Mouse (Mus musculus): ENCODE results near the gene Cwf19l2.
A peak's percentile ranks its signal among the peaks of the same experiment; 100 is the strongest.
"Not testable (repeated sequence)": the region's sequence is repeated elsewhere in the genome, so short reads cannot be mapped to it uniquely, and the experiment has no call there.

The Cwf19l2 gene

GRCm38 (mm10) chr9:3403251-3404208 lies at the start of gene Cwf19l2:
Cwf19l2 (plus strand) TSS chr9:3403592.
- peak; percentile 94 for DNase-seq (ENCODE audit: low spot score)

DNA sequence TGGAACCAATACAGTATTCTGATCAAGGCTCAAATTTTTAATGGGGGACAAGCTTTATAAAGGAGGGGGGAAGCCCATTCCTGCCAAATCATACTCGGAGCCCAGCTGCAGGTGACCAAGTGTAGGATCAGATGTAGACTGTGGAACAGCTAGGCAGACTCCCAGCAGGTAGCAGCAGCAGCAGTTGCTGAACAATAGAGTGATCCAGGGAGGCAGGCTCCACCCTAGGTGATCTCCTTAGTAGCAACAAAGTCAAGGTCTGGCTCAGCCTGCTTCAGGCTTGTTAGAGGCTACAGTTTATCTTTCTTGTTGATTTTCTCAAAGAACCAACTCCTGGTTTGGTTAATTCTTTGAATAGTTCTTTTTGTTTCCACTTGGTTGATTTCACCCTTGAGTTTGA lies 27.1 kb upstream of the Cwf19l2 start:
- not testable (repeated sequence) for DNase-seq (ENCODE audit: low spot score)

DNA sequence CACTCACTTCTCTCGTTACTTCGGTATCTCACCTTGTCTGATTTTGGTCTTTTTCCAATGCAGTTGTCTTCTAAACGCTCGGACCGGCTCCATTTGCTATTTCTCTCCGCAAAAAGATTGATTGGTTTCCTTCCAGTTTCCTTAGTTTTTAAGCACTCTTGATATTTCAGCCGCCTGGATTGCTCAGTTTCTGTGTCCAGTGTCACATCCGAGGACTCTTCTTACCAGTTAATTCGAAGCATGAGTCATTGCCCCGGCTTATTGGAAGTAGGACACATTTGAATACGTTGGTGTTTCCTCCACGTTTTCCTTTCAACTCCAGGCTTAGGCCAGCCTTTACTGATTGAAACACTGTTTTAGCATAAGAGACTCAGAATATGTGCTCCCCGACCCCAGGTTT lies 980 bp downstream of the Cwf19l2 start:
- DNase-seq (ENCODE audit: low spot score): peak; percentile 48

DNA sequence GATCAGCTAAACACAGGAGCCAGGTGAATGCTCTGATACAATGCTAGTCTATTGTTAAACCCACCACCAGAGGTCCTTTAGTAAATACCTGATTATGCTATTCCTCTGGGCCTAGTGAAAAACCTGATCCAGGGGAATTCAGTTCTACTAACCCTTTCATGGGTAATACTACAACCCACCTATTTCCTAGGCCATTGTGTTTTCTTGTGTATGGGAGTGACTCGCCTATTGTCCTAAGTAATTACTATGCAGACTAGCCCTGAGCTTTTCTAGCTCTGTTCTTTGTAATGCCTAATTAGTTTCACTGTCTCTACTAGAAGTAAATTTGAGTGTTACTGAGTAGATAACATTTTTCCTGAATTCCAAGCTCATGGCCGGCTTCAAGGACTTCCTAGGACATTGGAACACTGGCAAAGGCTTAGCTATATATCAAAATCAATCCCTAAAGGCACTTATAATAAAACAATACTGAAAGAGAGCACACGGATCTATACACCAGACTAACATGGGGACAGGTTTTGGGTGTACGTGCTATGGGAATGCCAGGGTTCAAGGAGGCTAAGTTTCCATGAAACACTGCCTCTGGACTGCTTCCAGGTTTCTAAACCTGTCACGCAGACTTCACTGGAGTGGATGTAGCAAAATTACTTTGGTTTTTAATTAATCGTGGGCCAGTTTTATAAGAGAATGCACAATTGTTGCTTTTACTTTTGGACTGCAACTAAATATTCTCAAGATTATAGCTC lies 36.3 kb downstream of the Cwf19l2 start:
- DNase-seq (ENCODE audit: low spot score): not testable (repeated sequence)

DNA sequence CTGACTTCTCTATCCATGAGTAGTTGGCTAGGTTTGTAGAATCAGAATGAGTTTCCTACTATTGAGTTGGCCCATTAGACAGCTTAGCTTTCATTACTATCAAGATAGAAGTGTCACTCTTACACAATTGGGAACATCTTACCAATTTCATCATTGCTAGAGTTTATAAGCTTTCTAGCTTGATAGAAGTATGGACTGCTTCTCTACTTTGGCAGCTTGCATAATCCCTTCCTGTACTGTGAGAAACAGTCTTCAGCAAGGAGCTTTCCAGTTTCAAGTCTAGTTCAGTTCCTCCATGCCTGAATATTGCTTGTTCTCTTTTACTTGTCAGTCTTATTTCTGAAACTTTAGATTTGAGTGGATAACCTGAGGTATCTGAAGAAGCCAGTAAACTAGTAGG lies 68.5 kb downstream of the Cwf19l2 start:
- DNase-seq (ENCODE audit: low spot score): no peak

GRCm38 (mm10) chr9:3518645-3519044 lies 115.3 kb downstream of the Cwf19l2 start:
- peak; percentile 13 for DNase-seq (ENCODE audit: low spot score)

DNA sequence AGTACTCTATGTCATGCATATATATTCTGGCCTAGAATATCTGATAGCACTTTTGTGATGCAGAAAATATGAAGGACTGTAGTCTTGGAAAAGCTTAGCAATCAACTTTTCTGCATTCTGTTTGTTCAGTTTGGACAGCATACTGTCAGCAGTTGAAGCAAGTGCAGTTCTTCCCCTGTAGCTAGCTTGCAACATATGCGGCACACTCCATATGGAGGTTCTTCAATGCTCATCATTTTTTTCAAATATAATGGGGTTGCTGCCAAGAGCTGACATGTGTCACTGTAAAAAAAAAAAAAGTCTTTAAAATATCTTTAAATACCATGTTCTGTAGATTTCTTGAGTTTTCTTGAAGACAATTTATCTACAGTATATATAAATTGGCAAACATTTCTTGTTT lies 115.8 kb downstream of the Cwf19l2 start:
- DNase-seq (ENCODE audit: low spot score): no peak

DNA sequence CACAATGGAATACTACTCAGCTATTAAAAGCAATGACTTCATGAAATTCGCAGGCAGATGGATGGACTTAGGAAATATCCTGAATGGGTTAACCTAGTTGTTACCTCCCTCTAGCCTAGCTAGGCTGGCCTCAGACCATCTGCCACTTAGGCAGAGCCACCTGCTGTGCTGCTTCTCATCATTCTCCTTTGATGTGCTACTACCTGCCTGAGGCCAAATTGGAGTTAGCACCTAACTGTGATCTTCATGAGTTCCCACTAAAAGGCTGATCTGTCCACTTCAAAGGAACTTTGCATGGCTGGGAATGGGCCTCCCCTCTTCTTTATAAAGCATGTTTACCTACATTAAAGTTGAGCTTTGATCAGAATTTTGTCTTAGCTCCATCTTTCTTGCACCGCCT lies 117.6 kb downstream of the Cwf19l2 start:
- no peak for DNase-seq (ENCODE audit: low spot score)
